Mouse (Mus musculus) liver, embryonic 15.5 days (tissue): Measurements from ENCODE around the gene Nampt. TPM values are rescaled to one million over a fixed set of nuclear protein-coding genes. Genes with fewer than 3 reads are reported as not detected.

ENCODE experiments used
- ATAC-seq: fragments of 200-750 bp; cut with Nextera tagmentation; 2 replicates; pipeline ENCODE4 v1.8.0; 2017; ENCODE audit warnings: moderate number of reproducible peaks, mild to moderate bottlenecking, moderate library complexity; ENCODE audit not compliant: insufficient read depth
- H3K27ac ChIP-seq: fragments of 300-500 bp; sonication (generic); replicated peaks from 2 replicates; pipeline ENCODE4 v1.5.1; 2015; ENCODE audit warnings: mild to moderate bottlenecking, inconsistent platforms
- H3K27me3 ChIP-seq: fragments of 300-500 bp; sonication (generic); 2 replicates; pipeline ENCODE4 v1.6.1; 2015; ENCODE audit warnings: mild to moderate bottlenecking, inconsistent platforms
- H3K36me3 ChIP-seq: fragments of 300-500 bp; sonication (generic); replicated peaks from 2 replicates; pipeline ENCODE4 v1.6.1; 2015; ENCODE audit warnings: moderate library complexity, mild to moderate bottlenecking, inconsistent platforms
- H3K4me1 ChIP-seq: fragments of 300-500 bp; sonication (generic); replicated peaks from 2 replicates; pipeline ENCODE4 v1.6.1; 2015; ENCODE audit warnings: inconsistent platforms
- H3K4me2 ChIP-seq: fragments of 300-500 bp; sonication (generic); 2 replicates; pipeline ENCODE4 v1.6.1; 2015; ENCODE audit warnings: moderate library complexity, mild to moderate bottlenecking, inconsistent platforms
- H3K4me3 ChIP-seq: fragments of 300-500 bp; sonication (generic); replicated peaks from 2 replicates; pipeline ENCODE4 v1.5.1; 2015; ENCODE audit warnings: mild to moderate bottlenecking, inconsistent platforms
- H3K9ac ChIP-seq: fragments of 300-500 bp; sonication (generic); 2 replicates; pipeline ENCODE4 v1.6.1; 2015; ENCODE audit warnings: moderate library complexity, mild to moderate bottlenecking, inconsistent platforms
- H3K9me3 ChIP-seq: fragments of 300-500 bp; sonication (generic); replicated peaks from 2 replicates; pipeline ENCODE4 v1.6.1; 2016; ENCODE audit warnings: inconsistent platforms
- WGBS: fragments of 180-500 bp; shearing (Covaris S2); methylation state at CpG from one replicate; pipeline ENCODE4 v1.1.7; 2015; ENCODE audit warnings: mixed read lengths; ENCODE audit not compliant: insufficient replicate concordance; 5-methylcytosine and 5-hydroxymethylcytosine counted together
- polyA plus RNA-seq: library from polyadenylated mRNA; unstranded; fragments of >200 nt; fragmentation: Nextera tagmentation; extraction: Ambion mirVana; gene quantifications from 2 replicates; pipeline ENCODE4 v1.2.1, GENCODE M21; 2015

The Nampt gene
- polyA plus RNA-seq, 1 experiment from 2014 or later = 10.4 TPM

DNA sequence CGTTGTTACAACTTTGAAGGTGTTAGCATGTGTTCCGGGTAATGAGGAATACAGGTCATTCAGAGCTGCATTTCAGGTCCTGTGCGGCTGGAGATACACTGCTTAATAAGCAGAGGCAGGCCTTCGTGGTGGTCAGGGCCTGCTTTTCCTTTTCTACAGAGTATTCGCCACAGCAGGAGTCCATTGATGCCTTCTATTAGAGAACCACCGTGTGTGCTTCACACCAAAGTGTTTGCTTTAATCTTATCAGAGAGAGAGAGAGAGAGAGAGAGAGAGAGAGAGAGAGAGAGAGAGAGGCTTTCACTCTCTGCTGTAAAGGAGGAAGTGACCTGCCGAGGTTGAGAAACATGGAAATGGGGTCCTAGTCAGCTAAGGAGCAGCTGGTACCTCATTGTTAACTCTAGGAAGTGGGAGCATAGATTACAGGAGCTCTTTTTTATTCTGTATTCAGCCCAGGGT lies 22.1 kb downstream of the Nampt start:
- Histone ChIP-seq H3K9me3 (no peaks in the 10 kb centered on the region), H3K4me3 (no peak overlapping the region), H3K27ac (no peak overlapping the region), H3K36me3 (peaks cover 52% of the 10 kb centered on the region), H3K4me1 (no peaks in the 10 kb centered on the region), H3K4me2 (no peak overlapping the region), H3K9ac (no peak overlapping the region), H3K27me3 (no peaks in the 10 kb centered on the region)
- no peak for ATAC-seq
- WGBS = 57% methylated on average over 7 of the region's 7 CpGs

GRCm38 (mm10) chr12:32846325-32846724 lies 27.0 kb downstream of the Nampt start:
- H3K4me3 ChIP-seq = no peak overlapping the region
- no peaks in the 10 kb centered on the region for H3K9me3 ChIP-seq
- no peaks in the 10 kb centered on the region for H3K27me3 ChIP-seq
- WGBS = 79% methylated on average over 8 of the region's 8 CpGs
- H3K36me3 ChIP-seq = peaks cover 46% of the 10 kb centered on the region
- no peak overlapping the region for H3K27ac ChIP-seq
- H3K4me2 ChIP-seq = no peak overlapping the region
- H3K9ac ChIP-seq = no peak overlapping the region
- ATAC-seq = no peak
- no peaks in the 10 kb centered on the region for H3K4me1 ChIP-seq

GRCm38 (mm10) chr12:32853757-32854156 lies 34.4 kb downstream of the Nampt start:
- Histone ChIP-seq H3K4me1 (no peaks in the 10 kb centered on the region), H3K27me3 (no peaks in the 10 kb centered on the region), H3K36me3 (0 out of 2 replicates have a peak, but pooled peaks cover 17% of the 10 kb centered on the region), H3K4me3 (no peak overlapping the region), H3K9me3 (no peaks in the 10 kb centered on the region), H3K9ac (no peak overlapping the region), H3K27ac (no peak overlapping the region), H3K4me2 (no peak overlapping the region)
- ATAC-seq = no peak
- 82% methylated on average over 5 of the region's 5 CpGs for WGBS

GRCm38 (mm10) chr12:32854866-32855265 lies 35.5 kb downstream of the Nampt start:
- no peak overlapping the region for H3K27ac ChIP-seq
- ATAC-seq = no peak
- H3K4me1 ChIP-seq = no peaks in the 10 kb centered on the region
- H3K4me2 ChIP-seq = no peak overlapping the region
- 71% methylated on average over 6 of the region's 6 CpGs for WGBS
- H3K9me3 ChIP-seq = no peaks in the 10 kb centered on the region
- no peak overlapping the region for H3K9ac ChIP-seq
- H3K4me3 ChIP-seq = no peak overlapping the region
- no peaks in the 10 kb centered on the region for H3K27me3 ChIP-seq
- 0 out of 2 replicates have a peak, but pooled peaks cover 14% of the 10 kb centered on the region for H3K36me3 ChIP-seq

- H3K9ac ChIP-seq = no peak overlapping the region
- 0 out of 2 replicates have a peak, but pooled peaks cover 12% of the 10 kb centered on the region for H3K36me3 ChIP-seq
- no peaks in the 10 kb centered on the region for H3K9me3 ChIP-seq
- WGBS = 56% methylated on average over 4 of the region's 4 CpGs
- H3K4me2 ChIP-seq = no peak overlapping the region
- no peaks in the 10 kb centered on the region for H3K27me3 ChIP-seq
- H3K27ac ChIP-seq = no peak overlapping the region
- ATAC-seq = no peak
- H3K4me3 ChIP-seq = no peak overlapping the region
- H3K4me1 ChIP-seq = no peaks in the 10 kb centered on the region
Measured at GRCm38 (mm10) chr12:32855398-32855797, 36.1 kb downstream of the Nampt start.

- no peaks in the 10 kb centered on the region for H3K27me3 ChIP-seq
- no peak overlapping the region for H3K4me3 ChIP-seq
- WGBS = 50% methylated on average over 14 of the region's 14 CpGs
- no peak for ATAC-seq
- H3K9me3 ChIP-seq = no peaks in the 10 kb centered on the region
- no peak overlapping the region for H3K4me2 ChIP-seq
- H3K4me1 ChIP-seq = no peaks in the 10 kb centered on the region
- no peak overlapping the region for H3K27ac ChIP-seq
- 0 out of 2 replicates have a peak, but pooled peaks cover 4% of the 10 kb centered on the region for H3K36me3 ChIP-seq
- no peak overlapping the region for H3K9ac ChIP-seq
Measured at GRCm38 (mm10) chr12:32856707-32857511, 37.6 kb downstream of the Nampt start.

- no peaks in the 10 kb centered on the region for H3K27me3 ChIP-seq
- H3K4me2 ChIP-seq = no peak overlapping the region
- 0 out of 2 replicates have a peak, but pooled peaks cover 3% of the 10 kb centered on the region for H3K36me3 ChIP-seq
- H3K4me3 ChIP-seq = no peak overlapping the region
- no peaks in the 10 kb centered on the region for H3K9me3 ChIP-seq
- H3K4me1 ChIP-seq = no peaks in the 10 kb centered on the region
- no peak overlapping the region for H3K9ac ChIP-seq
- H3K27ac ChIP-seq = no peak overlapping the region
- no peak for ATAC-seq
- WGBS = 50% methylated on average over 1 of the region's 1 CpGs
Measured at GRCm38 (mm10) chr12:32858444-32858843, 39.1 kb downstream of the Nampt start.

- Histone ChIP-seq H3K36me3 (no peaks in the 10 kb centered on the region), H3K9me3 (no peaks in the 10 kb centered on the region), H3K4me3 (no peak overlapping the region), H3K4me1 (no peaks in the 10 kb centered on the region), H3K27ac (no peak overlapping the region), H3K9ac (no peak overlapping the region), H3K27me3 (no peaks in the 10 kb centered on the region), H3K4me2 (no peak overlapping the region)
- 63% methylated on average over 5 of the region's 5 CpGs for WGBS
- ATAC-seq = no peak
Measured at GRCm38 (mm10) chr12:32860820-32861219, 41.5 kb downstream of the Nampt start.

DNA sequence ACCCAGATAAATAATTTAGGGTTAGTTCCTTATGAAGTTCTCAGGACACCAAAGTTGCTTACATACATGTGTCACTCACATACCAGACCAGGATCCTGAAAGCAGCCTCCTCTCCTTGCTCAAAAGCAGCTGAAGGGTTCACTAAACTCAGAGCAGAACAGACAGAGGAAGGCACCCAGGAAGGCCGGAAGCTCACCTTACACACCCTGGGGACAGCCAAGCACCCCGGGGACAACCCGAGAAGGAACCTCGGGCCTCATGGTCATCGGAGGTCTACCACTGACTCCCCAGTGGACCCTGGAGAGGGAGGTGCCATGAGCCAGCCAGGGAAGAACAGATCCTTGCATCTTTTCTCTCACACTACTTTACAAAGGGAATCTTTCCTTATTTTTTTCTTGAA lies 51.5 kb downstream of the Nampt start:
- WGBS = 65% methylated on average over 5 of the region's 5 CpGs
- no peak overlapping the region for H3K4me3 ChIP-seq
- H3K9me3 ChIP-seq = no peaks in the 10 kb centered on the region
- no peak overlapping the region for H3K4me2 ChIP-seq
- ATAC-seq = no peak
- H3K27ac ChIP-seq = no peak overlapping the region
- no peaks in the 10 kb centered on the region for H3K27me3 ChIP-seq
- no peaks in the 10 kb centered on the region for H3K36me3 ChIP-seq
- H3K4me1 ChIP-seq = no peaks in the 10 kb centered on the region
- no peak overlapping the region for H3K9ac ChIP-seq

DNA sequence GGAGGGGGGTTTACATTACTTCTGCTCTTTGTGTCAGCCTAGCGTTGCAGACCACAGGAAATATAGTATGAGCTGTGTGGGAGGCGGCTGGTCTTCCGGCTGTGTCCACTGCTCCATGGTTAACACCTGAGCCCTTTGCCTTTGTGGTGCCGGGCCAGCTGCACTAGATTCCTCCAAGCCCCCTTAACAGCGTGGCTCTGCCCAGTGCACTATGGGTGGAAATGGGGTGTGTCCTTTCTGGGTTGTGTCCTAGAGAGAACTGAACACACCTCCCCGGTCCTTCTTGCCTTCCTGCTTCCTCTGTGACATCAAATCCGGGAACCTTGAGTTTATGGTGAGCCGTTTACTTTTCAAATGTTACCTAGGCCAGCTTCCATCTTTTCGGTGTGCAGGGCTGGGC lies 58.2 kb downstream of the Nampt start:
- WGBS = 64% methylated on average over 9 of the region's 9 CpGs
- no peak overlapping the region for H3K4me3 ChIP-seq
- H3K9ac ChIP-seq = no peak overlapping the region
- H3K27ac ChIP-seq = no peak overlapping the region
- H3K27me3 ChIP-seq = no peaks in the 10 kb centered on the region
- no peak for ATAC-seq
- H3K36me3 ChIP-seq = no peaks in the 10 kb centered on the region
- H3K4me2 ChIP-seq = no peak overlapping the region
- no peaks in the 10 kb centered on the region for H3K9me3 ChIP-seq
- no peaks in the 10 kb centered on the region for H3K4me1 ChIP-seq

DNA sequence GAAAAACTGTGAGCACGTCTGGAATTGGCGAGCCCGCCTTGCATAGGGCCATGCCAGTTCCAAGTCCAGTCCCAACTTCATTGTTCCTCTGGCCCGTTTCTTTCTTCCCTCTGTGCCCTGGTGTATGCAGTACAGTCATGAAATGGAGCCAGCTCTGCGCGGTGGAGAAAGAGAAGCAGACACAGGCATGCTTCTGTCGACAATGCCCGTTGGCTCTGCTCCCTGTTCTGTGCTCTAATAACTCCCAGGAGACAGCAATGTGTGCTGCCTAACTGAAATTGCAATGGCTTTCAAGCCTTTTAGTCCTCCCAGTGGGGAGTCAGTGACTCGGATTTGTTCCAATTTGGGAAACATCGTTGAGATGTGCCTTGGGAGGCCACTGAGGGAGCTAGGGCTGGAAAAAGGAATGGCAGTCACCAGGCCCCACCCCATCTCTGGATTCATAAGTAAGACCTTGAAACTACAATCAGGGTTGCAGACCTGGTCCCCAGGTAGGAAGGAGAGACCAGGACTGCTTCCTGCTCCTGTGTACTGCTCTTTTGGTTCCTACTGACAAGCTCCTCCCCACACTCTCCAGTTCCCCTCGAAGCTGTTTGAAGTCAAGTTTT lies 58.7 kb downstream of the Nampt start:
- no peaks in the 10 kb centered on the region for H3K4me1 ChIP-seq
- 64% methylated on average over 11 of the region's 11 CpGs for WGBS
- no peak overlapping the region for H3K4me2 ChIP-seq
- H3K9me3 ChIP-seq = no peaks in the 10 kb centered on the region
- ATAC-seq = no peak
- H3K27ac ChIP-seq = no peak overlapping the region
- no peak overlapping the region for H3K9ac ChIP-seq
- no peaks in the 10 kb centered on the region for H3K36me3 ChIP-seq
- H3K4me3 ChIP-seq = no peak overlapping the region
- no peaks in the 10 kb centered on the region for H3K27me3 ChIP-seq
